Mouse (Mus musculus) limb, embryonic 14.5 days (tissue): ENCODE results near the gene Rhbdd3. TPM values are rescaled to one million over a fixed set of nuclear protein-coding genes. Genes with fewer than 3 reads are reported as not detected.
A peak's percentile ranks its signal among the peaks of the same experiment; 100 is the strongest.

Experiments
- ATAC-seq: fragments of 200-750 bp; cut with Nextera tagmentation; 2 replicates; pipeline ENCODE4 v1.8.0; 2017; ENCODE audit warnings: low read depth, moderate number of reproducible peaks, moderate TSS enrichment; ENCODE audit not compliant: low FRiP score
- DNase-seq: peaks from one replicate; pipeline ENCODE4 v3.0.0-alpha.2; 2015; ENCODE audit warnings: low spot score
- H3K27ac ChIP-seq: fragments of 300-500 bp; sonication (generic); replicated peaks from 2 replicates; pipeline ENCODE4 v1.5.1; 2014; ENCODE audit warnings: low read depth, mild to moderate bottlenecking, low read length, moderate library complexity, mixed read lengths
- H3K27me3 ChIP-seq: fragments of 300-500 bp; sonication (generic); 2 replicates; pipeline ENCODE4 v1.6.1; 2014; ENCODE audit warnings: low read length, mixed read lengths; ENCODE audit not compliant: control insufficient read depth, insufficient read depth
- H3K36me3 ChIP-seq: fragments of 300-500 bp; sonication (generic); 2 replicates; pipeline ENCODE4 v1.6.1; 2014; ENCODE audit warnings: mild to moderate bottlenecking, low read length, moderate library complexity, mixed read lengths; ENCODE audit not compliant: control insufficient read depth, insufficient read depth
- H3K4me1 ChIP-seq: fragments of 300-500 bp; sonication (generic); 2 replicates; pipeline ENCODE4 v1.6.1; 2014; ENCODE audit warnings: antibody characterized with exemption, low read length, mixed read lengths; ENCODE audit not compliant: control insufficient read depth, insufficient read depth
- H3K4me2 ChIP-seq: fragments of 300-500 bp; sonication (generic); replicated peaks from 2 replicates; pipeline ENCODE4 v1.6.1; 2014; ENCODE audit warnings: low read depth, mild to moderate bottlenecking, low read length, moderate library complexity; ENCODE audit not compliant: severe bottlenecking
- H3K4me3 ChIP-seq: fragments of 300-500 bp; sonication (generic); replicated peaks from 2 replicates; pipeline ENCODE4 v1.5.1; 2014; ENCODE audit warnings: low read length
- H3K9ac ChIP-seq: fragments of 300-500 bp; sonication (generic); 2 replicates; pipeline ENCODE4 v1.6.1; 2014; ENCODE audit warnings: mild to moderate bottlenecking, low read depth, low read length, moderate library complexity; ENCODE audit not compliant: severe bottlenecking
- H3K9me3 ChIP-seq: fragments of 300-500 bp; sonication (generic); 2 replicates; pipeline ENCODE4 v1.6.1; 2016; ENCODE audit warnings: low read length; ENCODE audit not compliant: control insufficient read depth
- POLR2A ChIP-seq: fragments of 200-500 bp; IDR thresholded peaks from 2 replicates; pipeline ENCODE4 v1.8.0; 2012; ENCODE audit warnings: inconsistent platforms, mild to moderate bottlenecking, moderate library complexity, borderline replicate concordance; ENCODE audit not compliant: insufficient read depth, insufficient read length; ENCODE audit errors: extremely low read depth
- WGBS: fragments of 180-500 bp; shearing (Covaris S2); extraction: QIAGEN DNeasy Blood & Tissue Kit; methylation state at CpG from one replicate; pipeline ENCODE4 v1.1.7; 2014; 5-methylcytosine and 5-hydroxymethylcytosine counted together
- polyA plus RNA-seq, 2 experiments: library from polyadenylated mRNA; depleted of rRNA in 1 of 2; stranded (reverse) in 1 of 2; unstranded in 1 of 2; fragments of >200 nt; fragmentation: Nextera tagmentation in 1 of 2; extraction: Ambion mirVana in 1 of 2; gene quantifications; 2 replicates each; pipeline versions ENCODE4 v1.2.1 to v1.2.3; 2012 to 2014

The Rhbdd3 gene
- polyA plus RNA-seq, 2 experiments: 24.6 to 48.1 TPM

- WGBS: 59% methylated on average over 12 of the region's 13 CpGs
- no peak for DNase-seq
- no peak for TF ChIP-seq POLR2A
- Histone ChIP-seq H3K4me2 (peak overlapping the region; percentile 26; the same call in 1 of the 2 replicates), H3K9ac (no peak overlapping the region), H3K4me3 (no peak overlapping the region), H3K9me3 (no peaks in the 10 kb centered on the region), H3K4me1 (peaks cover 36% of the 10 kb centered on the region), H3K27ac (no peak overlapping the region), H3K27me3 (peaks cover 57% of the 10 kb centered on the region), H3K36me3 (peaks cover 24% of the 10 kb centered on the region)
- ATAC-seq: no peak
Observed at GRCm38 (mm10) chr11:5062860-5063505, 35.7 kb upstream of the Rhbdd3 start.

- no peak for TF ChIP-seq POLR2A
- H3K4me3 ChIP-seq: peak overlapping the region; percentile 81
- no peaks in the 10 kb centered on the region for H3K9me3 ChIP-seq
- no peak for DNase-seq
- no peak for ATAC-seq
- 51% methylated on average over 30 of the region's 31 CpGs for WGBS
- H3K4me2 ChIP-seq: peak overlapping the region; percentile 85
- H3K27me3 ChIP-seq: peaks cover 52% of the 10 kb centered on the region
- H3K9ac ChIP-seq: no peak overlapping the region
- peaks cover 32% of the 10 kb centered on the region for H3K36me3 ChIP-seq
- H3K27ac ChIP-seq: no peak overlapping the region
- H3K4me1 ChIP-seq: peaks cover 35% of the 10 kb centered on the region
Observed at GRCm38 (mm10) chr11:5063561-5064281, 35.0 kb upstream of the Rhbdd3 start.

DNA sequence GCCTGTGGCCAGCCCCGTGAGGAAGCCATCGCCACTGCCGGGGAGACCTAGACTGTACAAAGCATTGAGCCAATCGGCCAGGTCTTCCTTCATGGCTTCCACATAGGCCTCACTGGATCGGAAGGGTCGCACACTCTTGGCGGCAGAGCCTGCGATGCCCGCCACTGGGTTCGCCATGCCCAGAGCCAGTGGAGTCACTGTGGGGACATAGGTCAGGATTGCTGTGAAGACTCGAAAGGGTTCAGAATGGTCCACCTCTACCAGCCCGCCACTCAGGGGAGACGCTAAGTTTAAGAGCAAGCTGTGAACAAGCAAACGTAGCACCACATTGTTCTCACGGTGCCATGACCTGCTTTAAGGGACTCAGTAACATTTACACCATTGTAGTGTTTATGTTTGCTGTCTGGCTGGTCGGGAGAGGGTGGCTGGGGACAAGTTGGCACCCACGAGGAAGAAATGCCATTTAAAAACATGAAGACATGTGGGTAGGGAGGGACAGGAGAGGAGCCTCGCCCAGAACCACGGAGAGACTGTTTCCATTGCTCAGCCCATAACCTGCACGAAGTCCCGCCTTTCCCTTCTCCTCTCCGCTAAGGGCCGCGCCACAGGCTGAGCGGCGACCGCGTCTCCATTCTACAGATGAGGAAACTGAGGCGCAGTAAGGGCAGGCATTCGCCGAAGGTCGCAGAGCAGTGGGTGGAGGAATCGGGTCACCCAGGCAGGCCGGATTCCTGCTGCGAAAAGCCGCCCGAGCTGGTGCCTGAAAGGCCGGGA lies 34.3 kb upstream of the Rhbdd3 start:
- peaks cover 45% of the 10 kb centered on the region for H3K27me3 ChIP-seq
- WGBS: 14% methylated on average over 38 of the region's 38 CpGs
- peak overlapping the region; percentile 81 for H3K4me3 ChIP-seq
- H3K36me3 ChIP-seq: peaks cover 39% of the 10 kb centered on the region
- DNase-seq: no peak
- no peak for TF ChIP-seq POLR2A
- H3K9me3 ChIP-seq: no peaks in the 10 kb centered on the region
- peaks cover 31% of the 10 kb centered on the region for H3K4me1 ChIP-seq
- peak overlapping the region; percentile 85 for H3K4me2 ChIP-seq
- ATAC-seq: no peak
- no peak overlapping the region for H3K27ac ChIP-seq
- H3K9ac ChIP-seq: peak overlapping the region; percentile 70

GRCm38 (mm10) chr11:5065056-5065821 lies 33.5 kb upstream of the Rhbdd3 start, which contains the start of gene Gas2l1:
Gene Gas2l1, minus strand, starts transcription at chr11:5065327.
- TF ChIP-seq POLR2A: 0 out of 2 replicates have a peak, but pooled peaks have one; percentile 4
- H3K36me3 ChIP-seq: peaks cover 45% of the 10 kb centered on the region
- H3K4me3 ChIP-seq: peak within 1 kb of the TSS; percentile 81
- under 1% methylated on average over 37 of the region's 50 CpGs for WGBS
- peaks cover 31% of the 10 kb centered on the region for H3K4me1 ChIP-seq
- peak within 1 kb of the TSS; percentile 85 for H3K4me2 ChIP-seq
- H3K9me3 ChIP-seq: no peaks in the 10 kb centered on the region
- peak; percentile 89 for ATAC-seq
- peaks cover 37% of the 10 kb centered on the region for H3K27me3 ChIP-seq
- no peak within 1 kb of the TSS for H3K27ac ChIP-seq
- peak within 1 kb of the TSS; percentile 70 for H3K9ac ChIP-seq
- DNase-seq: peak; percentile 87
